Mouse (Mus musculus): ENCODE measurements around the gene Glrx2.

The Glrx2 gene

GRCm38 (mm10) chr1:143742186-143742585 lies 26.0 kb downstream of the Glrx2 start:
- DNase-seq (ENCODE audit: low read depth, low spot score), result no peak

DNA sequence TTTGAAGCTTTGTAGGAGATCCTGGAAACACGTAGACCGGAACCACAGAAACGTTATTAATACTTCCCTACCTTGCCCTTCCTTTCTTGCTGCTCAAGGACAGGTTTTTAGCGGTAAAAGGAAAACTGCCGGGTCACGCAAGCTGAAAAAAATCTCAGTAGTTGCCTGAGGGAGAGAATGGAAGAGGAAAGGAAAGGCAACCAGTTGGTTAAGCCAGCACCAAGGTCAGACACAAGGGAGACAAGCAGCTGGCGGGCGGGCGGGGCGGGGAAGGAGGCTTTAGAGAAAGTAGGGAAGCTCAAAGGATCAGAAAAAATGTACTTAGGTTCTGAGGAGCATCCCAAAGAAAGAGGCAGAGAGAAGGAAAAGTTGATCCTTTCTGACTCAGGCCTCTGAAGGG lies 29.7 kb downstream of the Glrx2 start:
- no peak for DNase-seq (ENCODE audit: low read depth, low spot score)

DNA sequence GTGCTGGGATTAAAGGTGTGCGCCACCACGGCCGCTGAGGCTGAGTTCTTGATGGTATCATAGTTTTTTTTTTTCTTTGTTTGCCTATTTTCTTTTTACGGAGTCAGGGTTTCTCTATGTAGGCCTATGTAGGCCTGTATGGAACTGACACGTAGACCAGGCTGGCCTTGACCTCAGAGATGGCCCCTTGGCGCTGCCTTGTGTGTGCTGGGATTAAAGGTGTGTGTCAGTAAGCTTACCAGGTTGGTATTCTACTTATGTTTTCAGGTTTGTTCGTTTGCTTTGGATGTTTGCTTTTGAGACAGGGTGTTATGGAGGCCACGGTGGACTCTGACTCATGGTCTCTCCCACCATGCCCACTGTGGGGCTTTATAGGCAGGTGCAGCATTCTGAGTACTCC lies 46.0 kb downstream of the Glrx2 start:
- DNase-seq (ENCODE audit: low read depth, low spot score), result no peak

DNA sequence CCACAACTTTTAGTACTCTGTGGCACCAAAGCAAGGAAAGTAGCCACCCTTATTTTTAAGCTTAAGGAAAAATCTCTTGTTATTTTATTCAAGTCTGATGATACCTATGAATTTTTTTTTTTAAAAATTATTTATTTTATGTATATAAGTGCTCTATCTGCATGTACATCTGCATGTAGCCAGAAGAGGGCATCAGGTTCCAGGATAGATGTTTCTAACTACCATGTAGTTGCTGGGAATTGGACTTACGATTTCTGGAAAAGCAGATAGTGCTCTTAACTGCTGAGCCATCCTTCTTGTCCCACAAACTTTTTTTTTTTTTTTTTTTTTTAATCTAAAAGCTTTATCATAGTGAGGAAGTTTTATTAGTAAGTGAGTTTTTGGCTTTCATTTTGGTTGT lies 48.3 kb downstream of the Glrx2 start:
- no peak for DNase-seq (ENCODE audit: low read depth, low spot score)

GRCm38 (mm10) chr1:143765801-143766200 lies 49.7 kb downstream of the Glrx2 start:
- no peak for DNase-seq (ENCODE audit: low read depth, low spot score)

GRCm38 (mm10) chr1:143766238-143766637 lies 50.1 kb downstream of the Glrx2 start:
- DNase-seq (ENCODE audit: low read depth, low spot score), result no peak

DNA sequence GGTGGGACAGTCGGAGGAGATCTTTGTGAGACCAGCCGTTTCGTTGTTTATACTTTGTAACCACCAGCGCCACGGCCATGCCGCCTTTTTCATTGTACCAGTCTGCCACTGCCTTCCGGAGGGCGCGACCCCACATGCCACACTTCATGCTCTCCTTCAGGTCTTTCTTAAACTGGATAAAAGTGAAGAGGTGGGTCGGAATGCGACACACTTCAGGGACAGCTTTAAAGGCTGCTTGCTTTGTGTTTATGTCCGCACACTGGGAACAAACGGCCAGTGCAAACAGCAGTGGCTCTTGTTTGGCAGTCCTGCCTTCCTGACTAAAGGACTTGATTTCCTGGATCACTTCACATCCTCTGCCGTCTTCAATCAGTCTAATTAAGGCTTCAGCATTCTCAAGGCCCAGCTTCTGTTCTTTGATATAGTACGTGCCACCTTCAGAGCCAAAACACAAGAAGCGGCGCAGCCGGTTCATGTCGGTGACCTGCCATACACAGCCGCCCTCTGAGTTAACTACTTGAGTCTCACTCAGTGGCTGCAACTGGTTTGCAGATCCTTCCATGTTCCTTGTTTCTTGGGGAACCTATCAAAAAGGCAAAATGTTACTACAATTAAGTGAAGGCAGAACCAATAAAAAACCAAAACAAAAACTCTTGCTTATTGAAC lies 54.4 kb downstream of the Glrx2 start:
- DNase-seq (ENCODE audit: low read depth, low spot score), result no peak

- DNase-seq (ENCODE audit: low read depth, low spot score), result no peak
These were observed 56.9 kb downstream of the Glrx2 start for GRCm38 (mm10) chr1:143773082-143773481.

GRCm38 (mm10) chr1:143773909-143774308 lies 57.8 kb downstream of the Glrx2 start:
- no peak for DNase-seq (ENCODE audit: low read depth, low spot score)

GRCm38 (mm10) chr1:143776446-143777411 lies 60.6 kb downstream of the Glrx2 start, which contains the start of the genes Trove2 and Uchl5:
Gene Trove2, minus strand, starts transcription at chr1:143777068.
Gene Uchl5, plus strand, starts transcription at chr1:143777272.
- peak; percentile 94 for DNase-seq (ENCODE audit: low read depth, low spot score)

DNA sequence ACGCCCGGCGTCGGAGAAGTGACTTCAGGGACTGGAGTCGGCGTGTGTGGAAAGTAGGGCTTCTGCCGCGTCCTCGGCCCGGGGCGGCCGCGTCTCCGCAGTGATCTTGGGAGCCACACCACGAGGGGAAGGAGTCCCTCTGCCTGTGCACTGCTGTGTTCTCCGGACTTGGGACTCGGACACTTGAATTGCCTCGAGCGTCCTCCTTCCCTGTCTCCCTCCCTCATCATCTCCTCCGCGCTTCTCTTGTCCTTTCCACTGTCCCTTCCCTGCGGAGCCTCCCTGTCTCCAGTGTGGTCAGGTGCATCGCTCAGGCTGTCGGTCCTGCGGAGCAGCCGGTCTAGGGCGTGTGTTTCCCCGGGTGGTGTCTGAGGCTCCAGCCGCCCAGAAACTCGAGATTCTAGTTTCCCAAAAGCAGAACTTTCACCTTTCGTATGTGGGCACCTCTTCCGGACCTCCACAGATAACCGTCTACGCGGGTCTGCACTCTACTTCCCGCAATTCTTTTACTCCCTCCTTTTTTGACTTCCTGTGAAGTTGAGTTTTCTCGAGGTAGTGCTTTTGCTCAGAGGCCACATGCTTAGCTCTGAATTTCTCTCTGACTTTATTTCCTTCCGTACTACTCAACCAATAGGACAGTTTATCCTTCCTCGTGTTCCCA lies 61.5 kb downstream of the Glrx2 start:
- no peak for DNase-seq (ENCODE audit: low read depth, low spot score)

DNA sequence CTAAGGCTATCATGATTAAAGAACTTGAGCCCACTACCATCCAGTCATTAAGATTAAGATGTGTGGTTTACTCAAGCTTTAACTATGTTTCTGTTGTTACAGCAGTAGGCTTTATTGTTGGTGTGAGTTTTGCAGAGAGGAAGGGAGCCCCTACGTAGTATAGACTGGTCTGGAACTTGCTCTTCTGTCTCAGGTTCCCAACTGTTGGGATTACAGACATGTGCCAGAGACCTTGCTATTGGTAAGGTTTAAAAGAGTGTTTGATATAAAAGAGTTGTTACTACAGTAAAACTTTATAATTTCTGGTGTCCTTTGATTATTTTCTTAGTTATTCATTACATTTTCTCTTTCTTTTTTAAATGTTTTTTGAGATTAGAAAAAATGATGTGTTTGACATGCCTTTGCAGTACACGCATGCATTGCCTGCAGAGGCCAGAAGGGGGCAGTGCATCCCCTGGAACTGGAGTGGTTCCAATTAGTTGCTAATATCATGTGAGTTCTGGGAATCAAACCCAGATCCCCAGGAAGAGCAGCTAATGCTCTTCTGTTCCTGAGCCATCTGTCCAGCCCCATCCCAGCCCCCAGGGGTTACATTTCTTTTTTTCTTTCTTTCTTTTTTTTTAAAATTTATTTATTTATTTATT lies 72.6 kb downstream of the Glrx2 start:
- no peak for DNase-seq (ENCODE audit: low read depth, low spot score)
